Mouse (Mus musculus): Measurements from ENCODE around the gene 1810046K07Rik. TPM values are rescaled to one million over a fixed set of nuclear protein-coding genes. Genes with fewer than 3 reads are reported as not detected.

1810046K07Rik gene
- total RNA-seq, 2 experiments from 2014 or later = not detected

Other genes with a start within 250 kb of the 1810046K07Rik start
- not detected for gene 4833427G06Rik, start 226.8 kb downstream of the 1810046K07Rik start, total RNA-seq (2021)
- under 1 TPM in 1 of 2 experiments, not detected in 1; 0.05 TPM for gene Gm32742, start 163.4 kb downstream of the 1810046K07Rik start, total RNA-seq (2021)
- not detected for gene Pou2af1, start 115.2 kb downstream of the 1810046K07Rik start, total RNA-seq (2021)
- gene Colca2, start 50.3 kb downstream of the 1810046K07Rik start, total RNA-seq (2021) = 1 to 10 TPM in 1 of 2 experiments, under 1 TPM in 1; 0.75 to 1.2 TPM